Mouse (Mus musculus): ENCODE data around the gene Gnl2. TPM values are rescaled to one million over a fixed set of nuclear protein-coding genes. Genes with fewer than 3 reads are reported as not detected.

Gnl2 gene
- 10 to 100 TPM; 51.9 to 55.5 TPM for total RNA-seq (2021)
- long read RNA-seq, experiment 1, transcript Gnl2-201 (16 exons, 2,366 nt): major isoform, 65 of 83 reads
- long read RNA-seq, experiment 1, partial matches to known transcripts: 8 of 83 reads
- long read RNA-seq, experiment 1, other reads (novel, unspliced or antisense): 10 of 83 reads
- long read RNA-seq, experiment 2, transcript Gnl2-201 (16 exons, 2,366 nt): major isoform, 27 of 39 reads
- long read RNA-seq, experiment 2, partial matches to known transcripts: 3 of 39 reads
- long read RNA-seq, experiment 2, other reads (novel, unspliced or antisense): 9 of 39 reads

DNA sequence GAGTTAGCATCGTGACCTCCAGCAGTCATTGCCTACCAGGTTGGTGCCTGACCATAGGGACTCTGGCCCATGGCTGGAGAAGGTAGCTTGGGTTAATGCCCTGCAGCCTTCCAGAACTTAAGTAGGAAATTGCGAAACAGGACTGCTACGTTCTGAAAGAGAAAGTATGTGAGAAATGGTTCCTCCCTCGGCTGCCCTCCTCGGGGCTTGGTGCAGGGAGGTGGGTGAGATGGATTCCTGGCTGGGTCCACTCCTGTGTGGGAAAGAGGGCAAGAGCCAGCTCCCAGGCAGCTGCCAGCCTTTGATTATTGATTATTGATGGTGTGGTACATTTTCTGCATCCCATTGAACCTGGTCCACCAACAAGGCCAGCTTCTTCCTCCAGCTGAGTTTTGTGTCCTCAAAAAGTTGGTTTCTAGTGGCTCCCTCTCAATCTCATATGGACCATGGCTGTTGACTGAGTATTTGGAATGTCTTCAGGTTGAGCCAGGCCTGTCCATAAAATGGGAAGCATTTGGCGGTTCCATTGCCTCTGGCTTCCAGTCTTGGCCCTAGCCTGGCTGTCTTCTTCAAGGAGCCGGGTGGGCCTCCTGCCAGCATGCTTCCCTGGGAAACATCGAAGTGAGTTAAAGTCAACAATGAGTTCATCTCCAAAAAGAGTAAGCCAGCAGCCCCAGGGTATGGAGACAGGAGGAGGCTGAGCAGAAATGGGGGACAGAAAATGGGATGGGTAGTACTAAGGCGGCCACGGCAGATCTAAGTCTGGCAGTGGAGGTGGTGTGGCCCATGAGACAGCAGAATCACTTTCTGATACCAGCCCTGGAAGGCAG is at the start of gene Gnl2:
Gene Gnl2, plus strand, starts transcription at position 780 of the 830 bp plus-strand sequence.
- peak; percentile 33 for DNase-seq

DNA sequence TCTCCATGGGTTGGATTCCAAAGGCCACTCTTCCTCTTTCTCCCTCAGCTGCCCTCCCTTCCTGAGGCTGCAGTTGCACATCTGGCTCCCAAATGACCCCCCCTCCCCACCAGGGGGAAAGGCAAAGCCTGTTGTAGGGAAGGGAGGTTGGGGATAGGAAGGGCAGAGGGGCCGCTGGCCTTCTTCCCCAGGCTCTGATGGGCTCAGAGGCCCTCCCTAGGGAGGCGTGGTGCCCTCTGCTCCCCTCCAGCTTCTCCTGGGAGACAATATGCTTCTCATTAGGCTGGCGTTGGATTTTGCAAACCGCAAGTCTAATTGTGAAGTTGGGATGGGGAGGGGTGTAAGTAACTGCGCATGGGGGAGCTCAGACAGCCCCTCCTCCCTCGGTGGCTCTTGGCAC is 47.7 kb upstream of the Gnl2 start:
- no peak for DNase-seq

DNA sequence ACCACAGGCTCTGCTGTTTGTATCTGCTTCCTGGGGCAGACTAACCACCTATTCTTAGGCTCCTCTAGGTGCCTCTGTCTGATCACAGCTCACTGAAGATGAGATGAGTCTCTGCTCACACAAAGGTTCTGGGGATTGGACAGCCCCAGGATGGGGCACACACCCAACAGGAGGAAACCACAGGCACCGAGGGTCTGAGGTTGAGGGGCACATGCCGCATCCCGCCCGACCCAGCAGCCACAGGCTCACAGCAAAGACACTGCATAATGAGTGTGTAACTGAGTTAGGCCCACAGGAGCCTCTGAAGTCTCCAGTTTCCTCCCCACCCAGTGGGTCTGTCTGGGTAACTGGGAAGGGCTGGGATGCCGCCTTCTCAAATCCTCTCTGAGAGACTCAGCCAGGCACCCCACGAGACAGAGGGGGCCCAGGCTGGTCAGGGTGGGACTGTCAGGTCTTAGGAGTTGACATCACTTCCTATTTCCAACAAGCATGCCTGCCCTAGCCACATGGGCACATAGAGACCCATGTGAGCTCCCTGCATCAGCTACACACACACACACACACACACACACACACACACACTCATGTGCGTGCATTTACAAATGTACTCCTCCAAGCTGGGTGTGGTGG is 47.1 kb upstream of the Gnl2 start:
- DNase-seq: no peak

DNA sequence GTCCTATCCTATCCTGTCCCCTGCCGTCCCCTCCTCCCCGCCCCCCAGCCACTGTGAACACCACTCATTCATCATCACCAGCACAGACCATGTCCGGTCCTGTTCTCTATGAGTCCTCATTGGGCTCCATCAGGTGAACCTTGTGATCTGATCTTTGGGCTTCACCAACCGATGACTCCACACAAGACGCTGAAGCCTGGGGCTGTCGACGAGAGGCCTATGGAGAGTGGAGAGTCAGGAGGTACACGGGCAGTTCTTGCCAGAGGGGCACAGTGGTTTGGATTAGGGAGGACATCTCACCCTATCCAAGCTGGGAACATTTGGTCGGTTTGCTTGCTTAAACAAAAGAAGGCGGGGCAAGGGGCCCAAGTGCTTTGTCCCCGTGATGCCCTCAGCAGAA is 46.2 kb upstream of the Gnl2 start:
- no peak for DNase-seq

DNA sequence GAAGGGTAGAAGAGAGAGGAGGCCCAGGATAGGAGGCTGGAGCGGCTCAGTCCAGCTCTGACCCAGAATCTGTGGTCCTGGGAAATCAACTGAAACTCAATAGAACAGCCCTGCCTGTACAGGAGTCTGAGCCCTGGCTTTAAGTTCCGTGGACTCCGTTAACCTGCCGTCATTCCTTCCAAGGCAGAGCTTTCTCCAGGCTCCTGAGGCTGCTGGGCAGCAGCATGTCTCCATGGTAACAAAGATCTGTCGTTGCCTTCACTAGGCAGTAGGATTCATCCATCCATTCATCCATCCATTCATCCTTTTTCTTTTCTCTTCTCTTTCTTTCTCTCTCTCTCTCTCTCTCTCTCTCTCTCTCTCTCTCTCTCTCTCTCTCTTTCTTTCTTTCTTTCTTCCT is 45.7 kb upstream of the Gnl2 start:
- DNase-seq: no peak

DNA sequence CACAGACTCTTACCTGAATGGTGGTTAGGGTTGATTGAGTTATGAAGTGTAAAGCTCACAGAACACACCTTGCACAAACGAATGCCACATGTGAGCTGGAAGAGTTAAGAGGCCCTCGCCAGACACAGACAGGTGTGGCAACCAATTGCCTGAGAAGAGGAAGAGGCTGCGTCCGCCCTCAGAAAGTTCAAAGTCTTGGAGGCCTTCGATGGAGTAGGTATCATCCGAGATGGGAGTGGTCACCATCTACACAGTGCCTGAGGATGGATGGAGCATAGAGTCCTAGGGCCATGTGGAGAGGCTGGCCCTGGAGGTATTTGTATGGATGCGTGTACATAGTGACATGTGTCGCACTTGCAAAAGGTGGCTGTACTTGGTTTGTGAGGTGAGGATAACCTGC is 45.3 kb upstream of the Gnl2 start:
- DNase-seq: no peak

DNA sequence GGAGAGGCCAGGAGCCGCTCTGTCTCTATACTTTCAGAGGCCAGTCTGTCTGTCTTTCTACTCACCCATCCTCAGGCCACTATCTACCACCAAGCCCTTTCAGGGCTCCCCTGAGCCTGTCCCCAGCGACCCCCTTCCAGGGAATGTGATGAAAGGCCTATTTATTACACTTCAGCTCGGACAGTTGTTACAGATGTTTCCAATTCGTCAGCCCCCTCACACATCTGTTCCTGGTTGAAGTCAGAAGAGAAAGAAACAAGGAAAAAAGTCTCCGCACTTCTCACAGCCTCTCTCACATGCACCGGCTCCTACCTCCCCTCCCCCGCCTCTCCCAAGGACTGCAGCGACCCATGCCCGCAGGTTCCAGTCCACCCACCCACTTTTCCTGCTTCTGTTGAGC is 44.1 kb upstream of the Gnl2 start:
- no peak for DNase-seq

DNA sequence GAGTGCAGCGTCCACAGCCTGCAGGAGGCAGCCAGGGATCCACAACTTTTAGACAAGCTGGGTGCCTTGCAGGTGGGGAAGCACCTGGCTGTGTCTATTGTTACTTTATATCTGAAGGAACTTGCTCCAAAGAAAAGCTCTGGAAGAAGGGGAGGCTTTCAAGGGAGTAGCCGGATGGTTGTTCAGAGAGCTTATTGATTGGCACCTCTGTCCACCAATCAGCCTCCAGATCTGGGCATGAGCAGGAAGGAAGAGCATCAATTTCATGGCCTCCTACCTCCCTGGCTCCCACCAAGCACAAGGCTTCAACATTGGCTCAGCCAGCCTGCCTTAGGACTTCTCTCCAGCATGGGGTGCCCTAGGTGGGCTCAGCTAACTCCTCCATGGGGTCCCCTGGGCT is 43.1 kb upstream of the Gnl2 start:
- DNase-seq: no peak

DNA sequence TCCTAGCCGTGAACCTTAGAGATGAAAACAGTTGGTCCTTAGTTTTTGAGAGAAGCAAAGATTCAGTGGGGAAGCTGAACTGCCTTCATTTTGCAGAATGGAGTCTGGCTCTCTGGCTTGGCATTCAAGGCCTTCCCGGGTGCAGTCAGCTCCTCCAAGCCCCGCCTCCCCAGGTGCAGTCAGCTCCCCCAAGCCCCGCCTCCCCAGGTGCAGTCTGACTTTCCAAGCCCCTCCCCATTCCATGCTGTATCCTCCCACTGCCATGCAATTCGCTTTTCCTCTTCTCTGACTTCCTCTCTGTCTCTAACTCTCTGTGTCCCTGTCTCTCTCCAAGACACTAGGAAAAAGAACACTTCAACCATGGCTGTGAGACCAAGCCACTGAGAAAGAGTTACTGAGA is 38.2 kb upstream of the Gnl2 start:
- DNase-seq: no peak

DNA sequence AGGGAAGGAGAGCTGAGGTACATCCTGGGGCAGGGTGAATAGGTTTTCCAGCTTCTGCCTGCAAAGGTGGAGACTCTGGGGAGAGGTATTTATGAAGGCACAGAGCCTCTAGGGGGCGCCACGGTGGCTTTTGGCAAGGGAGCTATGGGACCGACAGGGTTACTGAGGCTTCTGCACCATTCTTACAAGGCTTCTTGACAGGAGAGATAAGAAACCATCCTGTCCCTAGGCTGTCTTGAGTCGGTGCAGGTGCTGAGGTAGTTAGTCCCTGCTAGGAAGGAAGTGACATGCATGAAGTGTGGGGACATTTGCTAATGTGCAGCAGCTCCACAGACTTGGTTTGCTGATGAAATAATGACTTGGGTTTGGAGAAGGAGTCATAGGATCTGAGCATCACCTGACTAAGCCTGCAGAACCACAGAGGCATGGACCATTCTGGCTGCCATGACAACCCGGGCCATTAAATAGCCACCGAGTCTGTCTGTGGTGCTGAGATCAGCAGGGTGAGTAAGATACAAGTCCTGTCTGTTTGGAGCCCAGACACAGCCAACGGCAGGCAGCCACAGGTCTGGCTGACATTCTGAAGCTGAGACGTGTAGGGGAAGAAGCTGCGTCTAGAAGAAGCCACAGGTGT is 32.4 kb upstream of the Gnl2 start:
- no peak for DNase-seq

DNA sequence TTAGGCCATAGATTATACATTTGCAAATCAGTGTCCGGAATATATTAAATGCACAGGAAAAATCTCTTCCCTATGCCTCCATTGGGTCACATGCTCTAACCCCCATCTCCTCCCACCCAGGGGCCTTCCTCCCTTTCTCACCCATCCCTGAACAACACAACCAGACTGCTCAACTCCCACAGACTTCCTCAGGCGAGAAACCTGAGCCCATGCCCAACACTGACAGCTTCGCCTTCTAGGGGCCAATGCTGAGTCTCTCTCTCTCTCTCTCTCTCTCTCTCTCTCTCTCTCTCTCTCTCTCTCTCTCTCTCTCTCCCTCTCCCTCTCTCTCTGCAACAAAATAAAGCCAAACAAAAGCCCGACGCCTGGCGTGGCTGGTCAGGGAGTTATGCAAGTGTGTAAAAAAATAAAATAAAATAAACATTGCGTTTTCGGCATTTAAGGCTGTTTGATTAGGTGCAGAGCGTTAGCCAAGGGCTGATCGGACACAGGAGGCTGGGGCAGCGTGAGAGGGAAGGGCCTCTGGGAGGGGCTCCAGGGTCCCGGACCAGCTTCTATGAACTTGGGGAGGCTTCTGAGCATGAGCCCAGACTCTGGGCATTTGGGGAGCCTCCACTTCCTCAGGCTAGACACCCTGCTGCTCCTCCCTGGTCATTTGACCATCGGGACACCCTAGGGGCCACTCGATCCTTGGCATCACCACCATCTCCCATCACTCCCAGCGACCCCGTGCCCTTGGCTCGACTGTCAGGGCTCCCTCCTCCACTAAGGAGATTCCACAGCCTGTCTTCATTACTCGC is 31.3 kb upstream of the Gnl2 start:
- DNase-seq: no peak

DNA sequence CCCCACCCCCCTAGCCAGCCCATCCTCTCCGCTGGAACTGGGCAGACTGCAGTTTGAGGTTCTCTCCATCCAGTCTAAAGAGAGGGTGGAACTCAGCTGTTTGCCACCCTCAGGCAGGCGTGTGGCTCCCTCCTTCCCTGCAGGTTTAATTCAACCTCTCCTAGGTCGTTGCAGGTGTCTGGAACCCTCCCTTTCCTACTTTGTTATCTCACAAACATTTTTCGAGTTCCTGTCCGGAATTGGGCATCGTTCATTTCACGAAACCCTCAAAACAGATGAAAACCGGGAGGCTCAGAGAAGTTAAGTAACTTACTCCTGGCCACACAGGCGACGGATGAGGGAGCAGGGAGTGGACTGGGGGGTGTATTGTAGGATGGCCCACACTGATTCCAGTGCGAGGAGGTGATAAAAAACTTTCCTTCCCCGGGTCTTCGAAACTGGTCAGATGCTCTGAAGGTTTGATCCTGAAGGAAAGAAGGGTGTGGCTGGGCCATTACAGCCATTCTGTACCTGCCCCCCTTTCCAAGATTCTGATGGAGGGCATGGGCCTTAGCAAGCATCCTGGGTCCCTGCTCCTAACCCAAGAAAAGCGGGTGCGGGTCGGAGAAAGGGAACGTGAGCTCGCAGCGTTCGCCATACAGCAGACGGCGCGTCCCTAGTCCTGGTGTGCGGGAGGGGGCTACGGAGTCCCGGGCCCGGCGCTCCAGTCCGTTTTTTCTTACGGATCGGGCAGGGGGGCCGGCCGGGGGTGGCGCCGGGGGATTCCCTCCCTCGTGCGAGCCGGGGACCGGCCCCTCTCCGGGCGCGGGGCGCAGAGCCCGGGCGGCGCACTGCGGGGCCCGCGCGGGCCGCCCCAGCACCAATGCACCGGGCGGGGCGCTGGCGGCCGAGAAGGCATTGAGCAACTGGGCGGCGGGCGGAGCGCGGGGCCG is 30.4 kb upstream of the Gnl2 start, which contains the start of gene Rspo1:
Gene Rspo1, plus strand, starts transcription at position 760 of the 932 bp plus-strand sequence.
- peak; percentile 40 for DNase-seq

DNA sequence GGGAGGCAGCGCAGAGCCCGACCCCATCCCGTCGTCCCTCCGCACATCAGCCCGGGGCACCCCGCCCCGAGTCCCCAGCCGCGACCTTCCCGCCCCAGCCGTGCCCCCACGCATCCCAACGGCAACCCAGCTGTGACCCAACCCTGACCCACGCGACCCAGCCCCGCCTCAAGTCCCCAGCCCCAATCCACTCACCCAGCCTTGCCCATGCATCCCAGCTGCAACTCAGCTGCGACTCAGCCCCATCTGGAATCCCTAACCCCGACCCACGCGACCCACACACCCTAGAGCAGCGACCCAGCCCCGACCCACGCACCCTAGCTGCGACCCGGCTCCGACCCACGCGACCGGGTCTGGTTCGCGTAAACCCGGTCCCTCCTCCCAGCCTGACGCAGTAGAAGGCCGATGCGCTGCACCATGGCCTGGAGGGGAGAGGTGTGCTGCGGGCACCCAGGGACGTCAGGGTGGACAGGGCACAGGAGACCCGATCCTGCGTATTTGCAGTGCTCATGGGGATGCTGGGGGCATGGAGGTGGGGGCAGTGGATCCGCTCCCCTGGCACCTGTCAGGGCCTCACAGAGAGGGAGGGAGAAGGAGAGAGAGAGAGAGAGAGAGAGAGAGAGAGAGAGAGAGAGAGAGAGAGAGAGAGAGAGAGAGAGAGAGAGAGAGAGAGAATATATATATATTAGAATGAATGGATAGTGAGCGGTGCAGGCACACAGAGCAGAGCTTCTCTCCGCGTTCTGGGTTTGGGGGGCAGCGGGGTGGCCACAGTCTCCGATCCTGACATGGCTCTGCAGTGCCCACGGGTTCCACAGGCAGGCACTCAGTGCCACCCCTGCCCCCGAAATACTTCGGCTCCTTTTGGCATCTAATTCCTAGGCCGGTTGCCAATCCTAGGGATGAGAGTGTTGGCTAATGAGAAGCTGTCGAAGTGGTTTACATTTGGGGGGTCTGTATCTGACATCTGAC is 29.4 kb upstream of the Gnl2 start:
- DNase-seq: no peak

DNA sequence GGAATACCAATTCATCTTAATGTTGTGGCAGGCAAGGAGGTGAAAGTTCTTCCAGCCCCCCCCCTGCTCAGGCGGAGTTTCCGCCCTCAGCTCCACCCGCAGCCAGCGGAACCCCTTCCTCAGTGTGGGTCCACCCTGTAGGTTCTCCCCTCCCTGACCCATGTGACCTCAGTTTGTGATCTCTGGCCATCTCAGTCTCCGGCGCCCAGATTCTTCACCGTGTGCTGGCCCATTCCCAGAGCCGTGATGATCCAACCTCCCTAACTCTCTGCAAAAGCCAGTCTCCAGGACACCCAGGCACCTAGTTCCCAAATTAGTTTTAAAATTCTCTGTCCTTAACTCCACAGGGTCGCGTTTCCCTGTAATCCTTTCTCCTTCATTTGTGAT is 28.7 kb upstream of the Gnl2 start:
- DNase-seq: no peak

DNA sequence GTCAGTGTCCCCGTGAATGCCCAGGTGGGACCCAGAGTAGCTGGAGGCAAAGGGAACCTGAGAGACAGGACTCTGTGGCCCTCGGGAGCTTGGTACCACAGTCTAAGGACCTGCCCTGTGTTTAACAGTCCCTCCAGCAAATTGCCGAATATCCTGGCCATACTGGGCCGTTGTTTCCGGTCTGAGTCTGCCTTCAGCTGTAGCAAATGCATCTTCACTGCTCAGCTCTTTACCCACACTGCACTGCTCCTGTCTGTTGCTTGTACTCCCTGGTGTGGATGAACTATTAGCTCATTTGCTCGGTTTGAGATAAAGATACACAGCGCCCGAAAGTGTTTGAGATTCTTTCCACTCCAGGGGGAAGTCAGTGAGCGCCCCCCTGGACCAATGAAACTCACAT is 28.0 kb upstream of the Gnl2 start:
- DNase-seq: no peak

DNA sequence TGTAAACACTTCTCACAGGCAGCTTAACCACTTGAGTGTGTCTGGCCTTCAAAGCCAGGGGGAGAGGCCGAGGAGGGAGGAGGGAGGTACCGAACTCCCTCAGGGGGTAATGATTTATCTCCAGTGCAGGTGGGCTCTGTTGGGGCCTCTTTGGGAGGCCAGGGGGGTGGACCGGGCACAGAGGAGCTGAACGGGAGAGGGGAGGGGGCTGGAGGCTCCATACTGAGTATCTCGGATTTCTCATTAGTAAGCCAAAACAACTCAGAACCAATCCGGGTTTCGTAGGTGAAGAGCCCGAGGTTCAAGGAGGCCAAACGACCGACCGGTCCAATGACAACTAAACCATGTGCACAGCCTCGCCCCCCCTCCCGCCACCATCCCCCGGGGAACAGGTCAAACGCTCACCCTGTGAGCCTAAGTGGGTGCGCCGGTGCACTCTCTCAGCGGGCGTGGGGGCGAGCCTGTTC is 26.6 kb upstream of the Gnl2 start:
- DNase-seq: no peak

DNA sequence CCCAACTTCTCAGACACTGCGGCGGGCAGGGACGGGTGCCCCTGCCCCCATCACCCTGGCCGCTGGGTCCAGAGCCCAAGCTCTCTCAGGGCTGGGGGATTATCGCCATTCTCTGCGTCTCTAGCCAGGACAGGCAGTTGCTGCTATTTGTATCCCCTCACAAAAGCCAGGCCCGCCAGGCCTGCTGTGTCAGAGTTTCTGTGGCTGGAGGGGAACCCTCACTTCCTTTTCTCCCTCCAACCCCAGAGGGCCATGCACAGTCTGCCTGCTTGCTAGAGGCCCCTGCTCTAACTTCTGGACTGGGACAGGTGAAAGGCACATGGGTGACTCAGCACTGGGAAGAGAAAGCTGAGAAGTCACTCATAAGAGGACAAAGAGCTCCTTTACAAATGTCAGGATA is 26.1 kb upstream of the Gnl2 start:
- no peak for DNase-seq

DNA sequence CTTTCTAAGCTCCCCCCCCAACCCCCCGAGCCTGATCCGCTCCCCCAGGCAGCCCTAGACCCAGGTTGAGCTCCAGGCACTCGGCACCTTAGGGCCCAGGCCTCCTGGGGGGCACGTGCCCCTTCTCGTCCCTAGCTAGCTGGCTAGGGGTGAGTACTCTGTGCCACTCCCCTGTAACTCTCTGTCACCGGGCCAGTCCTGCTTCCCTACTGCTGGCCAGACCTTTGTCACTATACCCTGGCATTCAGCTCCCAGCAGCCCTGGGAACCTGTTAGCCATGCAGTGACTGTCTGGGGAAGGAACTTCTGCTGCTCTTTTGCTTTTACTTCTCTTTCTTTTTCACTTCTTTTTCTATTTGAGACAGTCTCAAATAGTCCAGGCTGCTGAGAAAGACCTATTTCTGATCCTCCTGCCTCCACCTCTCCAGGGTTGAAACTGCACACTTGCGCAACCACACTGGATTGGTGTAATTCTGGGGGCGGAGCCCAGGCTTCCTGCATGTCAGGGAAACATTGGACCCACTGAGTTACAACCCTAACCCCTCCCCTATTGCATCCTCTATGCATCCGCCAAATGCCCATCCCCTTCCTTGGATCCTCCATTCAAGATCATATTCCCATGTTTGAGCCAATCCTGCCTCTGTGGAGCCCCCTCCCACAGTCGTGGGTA is 18.8 kb upstream of the Gnl2 start:
- no peak for DNase-seq

DNA sequence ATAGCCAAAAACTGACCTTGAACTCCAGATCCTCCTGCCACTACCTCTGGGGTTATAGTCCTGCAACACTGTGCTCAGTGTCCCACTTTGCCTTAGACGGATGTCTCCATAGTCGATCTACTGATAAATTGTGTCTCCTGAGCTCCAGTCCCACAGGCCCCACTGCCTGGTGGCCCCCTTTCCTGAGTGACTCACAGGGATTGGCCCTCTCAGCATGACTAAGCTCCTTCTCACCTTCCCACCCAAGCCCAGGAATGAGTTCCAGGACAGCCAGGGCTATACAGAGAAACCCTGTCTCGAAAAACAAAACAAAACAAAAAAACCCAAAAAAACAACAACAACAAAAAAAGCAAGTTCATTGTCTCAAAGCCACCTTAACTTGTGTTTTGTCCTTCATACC is 16.8 kb upstream of the Gnl2 start:
- DNase-seq: no peak
